Mouse (Mus musculus): ENCODE measurements around the gene Phf14.
"Not testable (repeated sequence)": the region's sequence is repeated elsewhere in the genome, so short reads cannot be mapped to it uniquely, and the experiment has no call there.

Phf14 gene

DNA sequence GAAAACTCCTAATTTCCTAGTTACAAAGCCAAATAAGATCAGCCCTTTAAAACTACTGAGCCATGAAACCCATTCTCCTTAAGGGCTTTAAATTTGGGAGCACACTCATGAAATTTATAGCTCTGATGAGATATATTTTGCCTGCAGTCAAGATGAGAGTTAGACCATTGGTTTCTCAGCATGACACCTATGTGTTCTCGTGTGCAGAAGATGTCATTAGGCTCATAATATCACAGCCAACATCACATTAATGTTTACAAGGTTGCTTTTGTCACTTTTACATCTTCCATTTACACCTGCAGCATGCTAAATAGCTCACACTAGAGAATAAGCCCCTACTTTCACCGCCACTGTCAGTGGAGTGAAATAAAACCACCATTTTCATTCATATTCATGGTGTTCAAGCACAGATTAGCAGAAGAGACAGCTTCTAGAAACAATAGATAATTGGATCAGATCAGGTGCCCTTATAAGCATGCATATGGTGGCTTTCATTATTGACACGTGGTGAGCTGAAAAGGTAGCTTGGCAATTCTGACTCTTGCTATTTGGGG lies 181.9 kb downstream of the Phf14 start:
- DNase-seq (ENCODE audit: low spot score in 2 of 2): no peak

DNA sequence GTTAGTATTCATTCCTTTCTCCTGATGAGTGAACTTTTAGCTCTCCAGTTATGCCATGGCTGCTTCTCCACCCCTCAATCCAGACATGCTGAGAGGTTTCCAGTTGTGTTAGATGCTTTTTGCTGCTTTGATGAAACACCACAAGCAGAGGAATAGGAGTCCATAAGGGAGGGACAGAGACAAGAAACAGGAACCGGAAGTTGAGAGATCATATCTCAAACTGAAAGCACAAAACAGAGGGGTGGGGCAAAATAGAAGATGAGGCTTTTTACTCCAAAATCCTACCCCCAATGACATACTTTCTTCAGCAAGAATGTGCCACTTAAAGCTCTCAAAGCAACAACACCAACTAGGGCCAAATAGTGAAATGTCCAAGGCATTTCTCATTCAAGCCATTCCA lies 188.1 kb downstream of the Phf14 start:
- DNase-seq (ENCODE audit: low spot score in 2 of 2): no peak

DNA sequence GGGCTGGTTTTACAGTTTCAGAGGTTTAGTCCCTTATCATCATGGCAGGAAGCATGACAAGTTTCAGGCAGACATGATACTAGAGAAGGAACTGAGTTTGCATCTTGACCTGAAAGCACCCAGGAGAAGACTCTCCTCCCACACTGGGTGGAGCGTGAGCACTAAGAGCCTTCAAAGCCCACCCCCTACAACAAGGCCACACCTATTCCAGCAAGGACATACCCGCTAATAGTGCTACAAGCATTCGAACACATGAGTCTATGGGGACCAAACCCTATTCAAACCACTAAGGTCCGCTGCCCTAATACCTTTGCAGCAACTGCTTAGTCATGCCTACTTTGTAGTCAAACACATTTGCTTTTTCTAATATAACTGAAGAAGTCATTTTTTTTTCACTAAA lies 189.5 kb downstream of the Phf14 start:
- no peak for DNase-seq (ENCODE audit: low spot score in 2 of 2)

DNA sequence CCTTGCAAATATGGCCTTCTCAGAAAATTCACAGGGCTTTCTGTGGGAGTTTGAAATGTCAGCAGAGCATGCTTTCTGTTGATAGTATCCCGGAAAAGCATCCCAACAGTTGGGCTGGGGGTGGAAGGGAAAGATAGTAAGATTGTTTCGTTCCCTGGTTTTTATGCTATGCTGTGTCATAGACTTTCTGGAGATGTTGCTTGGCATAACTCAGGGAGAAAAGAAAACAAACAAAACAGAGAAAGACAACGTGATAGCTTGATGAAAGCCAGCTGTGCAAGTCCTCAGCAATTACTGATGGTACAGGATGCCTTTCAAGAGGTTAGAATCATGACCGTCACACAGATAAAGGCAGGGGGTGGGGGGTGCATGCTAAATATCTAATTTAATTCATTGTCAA lies 197.5 kb downstream of the Phf14 start:
- no peak for DNase-seq (ENCODE audit: low spot score in 2 of 2)

DNA sequence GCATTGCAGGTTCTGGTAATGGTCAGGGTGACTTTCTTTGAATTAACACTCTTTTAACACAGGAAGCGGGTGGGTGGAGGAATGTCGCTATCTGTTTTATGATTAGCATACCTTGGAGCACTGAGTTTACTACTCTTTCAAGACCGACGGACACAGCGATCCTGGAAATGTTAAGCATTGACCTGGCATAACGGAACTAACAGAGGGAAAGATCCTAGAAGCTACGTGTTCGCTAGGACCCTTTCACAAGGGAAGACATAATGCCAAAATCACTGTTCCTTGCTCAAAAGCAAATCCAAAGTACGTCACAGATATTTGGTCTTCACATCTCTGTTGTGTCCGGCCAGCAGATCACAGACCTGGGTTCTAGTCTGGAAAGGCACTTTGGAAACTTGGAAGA lies 199.7 kb downstream of the Phf14 start:
- no peak for DNase-seq (ENCODE audit: low spot score in 2 of 2)

DNA sequence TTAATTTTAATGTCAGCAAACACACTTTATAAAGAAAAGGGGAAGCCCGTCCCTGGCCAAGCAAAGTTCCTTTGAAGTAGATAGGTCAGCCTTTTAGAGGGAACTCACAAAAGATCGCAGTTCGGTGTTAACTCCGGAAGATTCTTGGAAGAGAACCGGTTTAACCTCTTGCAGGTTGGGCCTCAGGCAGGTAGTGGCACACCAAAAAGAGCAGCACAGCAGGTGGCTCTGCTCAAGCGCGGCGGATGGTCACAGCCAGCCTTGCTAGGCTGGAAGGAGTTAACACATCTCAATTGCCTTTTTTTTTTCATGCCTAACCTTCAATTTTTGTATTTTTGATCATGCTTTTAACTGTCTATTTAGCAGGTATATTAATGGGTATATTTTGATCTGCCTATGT lies 200.2 kb downstream of the Phf14 start:
- no peak for DNase-seq (ENCODE audit: low spot score in 2 of 2)

DNA sequence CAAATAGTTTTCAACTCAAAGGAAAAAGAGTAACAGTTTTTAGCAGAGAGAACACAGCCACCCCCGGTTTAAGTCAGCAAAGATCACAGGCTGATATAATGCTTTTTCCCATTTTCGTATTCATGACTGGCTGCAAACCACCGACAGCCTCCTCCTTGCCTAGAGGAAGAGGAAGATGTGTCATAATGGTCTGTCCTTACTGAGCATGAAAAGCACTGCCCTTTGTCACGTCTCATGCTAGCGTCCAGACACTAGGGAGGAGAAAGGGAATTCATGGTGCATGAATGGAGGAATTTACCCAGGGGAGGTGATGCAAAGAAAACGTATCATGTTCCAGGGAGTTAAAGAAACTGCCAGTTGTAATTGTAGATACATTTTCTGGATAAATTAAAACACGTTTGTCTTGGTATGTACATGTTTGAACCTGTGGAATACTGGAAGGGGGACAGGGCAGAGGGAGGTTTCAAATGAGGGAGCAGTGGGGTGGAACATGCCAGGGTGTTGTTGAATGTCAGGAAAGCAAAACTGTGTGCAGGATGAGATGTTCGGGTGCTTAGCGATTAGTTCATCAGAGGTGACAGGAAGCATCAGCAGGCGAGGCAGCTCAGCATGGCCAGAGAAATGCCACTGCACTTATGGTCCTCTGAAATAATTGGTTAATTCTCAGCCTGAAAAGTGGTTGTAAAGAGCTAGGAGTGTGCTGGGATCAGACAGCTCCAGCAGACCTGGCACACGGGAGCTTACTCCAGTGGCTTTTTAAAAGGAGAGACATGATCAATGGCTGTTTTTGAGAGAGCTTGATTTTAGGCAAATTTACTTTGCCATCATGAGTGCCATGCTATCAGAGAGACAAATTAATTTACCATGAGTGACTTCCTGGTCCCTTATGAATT lies 209.6 kb downstream of the Phf14 start:
- no peak for DNase-seq (ENCODE audit: low spot score in 2 of 2)

DNA sequence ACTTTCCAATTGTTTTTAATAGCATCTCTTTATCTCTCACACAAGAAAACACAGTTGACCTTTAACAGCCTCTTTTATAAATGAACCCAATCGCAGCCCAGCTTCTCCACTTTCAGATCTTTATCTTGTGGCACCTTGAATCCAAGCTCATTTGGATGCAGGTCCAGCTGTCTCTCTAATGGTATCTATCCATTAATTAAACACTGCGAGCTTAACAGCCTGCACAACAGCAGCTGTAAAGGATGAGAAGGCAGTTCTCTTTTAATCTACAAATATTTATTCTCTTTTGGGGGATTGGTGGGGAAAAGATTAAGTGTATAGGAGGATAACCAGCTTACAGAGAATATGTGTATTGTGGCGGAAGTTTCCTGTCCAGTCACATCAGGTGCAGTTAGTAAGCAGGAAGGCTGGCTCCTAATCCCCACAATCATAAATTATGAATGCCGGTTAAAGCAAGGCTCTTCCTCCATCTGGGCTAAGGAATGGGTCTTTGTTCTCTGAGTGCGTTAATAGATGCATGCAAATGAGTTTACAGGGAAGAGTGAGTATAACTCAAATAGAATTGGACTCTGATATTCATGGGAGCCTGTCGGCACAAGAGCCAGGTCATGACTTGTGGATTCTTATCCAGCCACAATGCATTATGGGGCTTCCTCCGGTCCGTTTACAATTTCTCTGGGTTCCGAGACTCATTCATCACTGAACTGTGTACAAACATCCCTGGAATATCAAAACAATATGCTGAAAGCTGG lies 210.4 kb downstream of the Phf14 start:
- DNase-seq (ENCODE audit: low spot score in 2 of 2): no peak

DNA sequence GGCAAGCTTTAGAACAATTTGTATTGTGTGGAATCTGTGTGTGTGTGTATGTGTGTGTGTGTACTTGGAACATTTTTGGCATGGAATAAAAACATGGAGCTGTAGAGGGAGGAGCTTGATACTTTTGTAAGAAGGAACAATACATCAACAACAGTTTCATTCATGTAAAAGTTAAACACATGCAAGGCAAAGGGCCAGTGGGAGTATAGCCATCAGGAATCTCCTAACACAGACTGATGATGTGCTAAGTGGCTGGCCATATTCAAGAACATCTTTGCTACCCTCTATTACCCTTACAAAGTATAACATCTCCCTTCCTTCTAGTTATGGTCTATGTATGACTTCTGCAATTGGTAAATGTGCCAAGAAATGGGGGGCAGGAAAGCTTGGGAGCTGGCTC lies 215.2 kb downstream of the Phf14 start:
- DNase-seq (ENCODE audit: low spot score in 2 of 2): no peak

DNA sequence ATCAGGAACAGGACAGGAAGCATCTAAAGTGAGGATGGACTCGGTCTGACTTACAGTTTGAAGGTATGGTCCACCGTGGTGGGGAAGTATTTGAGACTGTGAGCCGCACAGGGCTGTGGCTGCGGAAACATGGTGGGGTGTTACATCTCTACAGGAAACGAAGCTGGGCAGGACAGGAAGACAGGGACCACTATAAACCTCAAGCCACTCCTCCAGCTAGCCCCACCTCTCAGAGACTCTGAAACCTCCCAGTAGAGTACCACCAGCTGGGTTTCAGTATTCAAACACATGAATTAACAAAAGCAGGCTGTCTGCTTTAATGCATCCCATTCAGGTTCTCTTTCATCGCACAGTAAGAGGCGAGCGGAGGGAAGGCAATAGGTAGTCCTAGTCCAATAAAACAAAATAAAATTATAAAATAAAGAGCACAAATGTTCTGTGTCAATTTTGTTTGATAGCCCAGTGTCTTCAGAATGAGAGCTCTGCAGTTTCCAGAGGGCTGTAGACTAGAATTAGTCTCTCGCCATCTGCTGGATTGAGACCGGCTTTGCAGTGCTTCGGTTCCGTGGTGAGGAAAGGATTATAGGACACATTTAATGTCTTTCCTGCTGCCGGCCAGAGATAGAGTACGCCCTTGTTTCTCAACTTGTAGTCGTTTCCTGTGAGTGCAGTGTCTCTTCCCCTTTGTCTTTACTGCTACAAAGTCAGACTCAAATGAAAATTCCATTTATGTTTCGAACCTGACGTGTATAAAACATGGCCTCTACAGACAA lies 217.6 kb downstream of the Phf14 start:
- DNase-seq (ENCODE audit: low spot score in 2 of 2): peak; percentile 25 to 43

DNA sequence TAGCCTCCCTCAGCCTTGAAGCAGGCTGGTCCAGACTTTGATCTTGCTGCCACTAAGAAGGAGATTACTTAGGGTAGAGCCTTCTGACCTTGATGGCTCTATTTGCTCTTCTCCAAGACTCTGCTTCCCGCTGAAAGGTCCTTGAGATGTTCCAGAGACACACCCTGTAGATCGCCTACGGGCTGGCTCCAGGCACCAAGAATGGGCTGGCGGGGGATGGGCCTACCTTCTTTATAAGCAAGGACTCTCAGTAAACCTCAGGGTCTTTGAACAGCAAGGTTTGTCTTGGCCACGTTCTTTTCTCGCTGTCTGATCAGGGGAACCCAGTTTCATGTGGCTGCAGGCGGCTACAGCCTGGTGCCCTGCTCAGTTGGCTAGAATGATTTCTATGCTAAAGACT lies 219.0 kb downstream of the Phf14 start:
- not testable (repeated sequence) for DNase-seq (ENCODE audit: low spot score in 2 of 2)

DNA sequence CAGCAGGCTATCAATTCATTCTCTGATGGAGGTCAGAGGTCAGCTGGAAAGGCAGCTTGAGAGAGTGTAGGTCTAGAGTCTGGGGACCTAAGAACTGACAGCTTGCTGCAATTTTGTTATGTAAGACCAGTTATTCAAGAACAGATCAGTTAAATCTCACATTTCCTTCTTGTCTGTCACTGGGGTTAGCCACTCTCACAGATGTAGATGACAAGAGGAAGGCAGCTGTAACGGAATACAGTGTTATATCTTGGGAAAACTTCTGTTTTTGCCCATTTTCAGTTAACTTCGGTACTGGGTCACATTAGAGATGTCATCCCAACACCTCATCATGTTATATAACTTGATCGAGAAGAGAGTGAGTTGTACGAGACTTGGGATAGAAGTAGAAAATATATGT lies 219.7 kb downstream of the Phf14 start:
- DNase-seq (ENCODE audit: low spot score in 2 of 2): no peak
